Mouse (Mus musculus) heart, postnatal 0 days (tissue): Measurements from ENCODE around the gene Sec24a.

Experiments
- CTCF ChIP-seq: IDR thresholded peaks from 2 replicates; pipeline ENCODE4 v1.5.1; 2016; ENCODE audit warnings: antibody characterized with exemption, control low read depth, low read depth
- EP300 ChIP-seq: IDR thresholded peaks from 2 replicates; pipeline ENCODE4 v1.6.1; 2016; ENCODE audit warnings: antibody characterized with exemption, low read depth

DNA sequence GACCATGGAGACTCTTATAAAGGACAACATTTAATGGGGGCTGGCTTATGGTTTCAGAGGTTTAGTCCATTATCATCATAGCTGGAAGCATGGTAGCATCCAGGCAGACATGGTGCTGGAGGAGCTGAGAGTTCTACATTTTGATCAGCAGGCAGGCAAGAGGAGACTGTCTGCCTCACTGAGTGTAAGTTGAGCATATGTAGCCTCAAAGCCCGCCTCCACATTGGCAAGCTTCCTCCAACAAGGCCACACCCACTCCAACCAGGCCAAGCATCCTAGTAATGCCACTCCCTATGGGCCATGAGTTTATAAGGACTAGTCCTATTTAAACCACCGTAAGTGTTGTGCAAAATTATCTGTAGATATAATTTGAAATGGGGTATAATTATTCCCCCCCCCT, 92.1 kb downstream of the Sec24a start:
- TF ChIP-seq CTCF (no peak), EP300 (no peak)
